Mouse (Mus musculus) E14TG2a.4 (cell line): Measurements from ENCODE around the gene Degs2.

Source experiments
- CTCF ChIP-seq: conservative IDR thresholded peaks from 2 replicates; pipeline ENCODE4 v1.5.1; 2014; ENCODE audit warnings: low read length
- NANOG ChIP-seq: IDR thresholded peaks from 2 replicates; pipeline ENCODE4 v1.6.1; 2014; ENCODE audit warnings: borderline replicate concordance, low read length, mixed read lengths
- POU5F1 ChIP-seq: IDR thresholded peaks from 2 replicates; pipeline ENCODE4 v1.6.1; 2014; ENCODE audit warnings: low read length, borderline replicate concordance

DNA sequence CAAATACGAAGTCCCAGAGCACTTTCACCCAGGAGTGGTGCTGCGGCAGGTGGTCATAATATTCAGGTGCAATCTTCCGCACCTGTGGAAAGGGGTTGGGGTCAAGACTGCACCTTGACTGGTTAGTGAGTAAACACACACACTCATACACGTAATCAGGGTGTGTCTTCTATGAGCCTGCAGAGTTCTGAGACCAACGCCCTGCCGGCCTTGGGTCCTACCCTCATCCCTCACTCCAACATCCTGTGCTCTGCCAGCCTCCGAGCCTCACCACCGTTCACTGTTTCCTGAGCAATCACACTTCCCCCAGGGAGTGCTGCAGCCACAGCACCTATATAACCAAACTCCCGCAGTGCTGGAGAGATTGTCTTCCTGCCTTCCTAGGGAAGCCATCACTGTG is 11.6 kb downstream of the Degs2 start:
- TF ChIP-seq CTCF (no peak), NANOG (no peak), POU5F1 (no peak)
